ENCODE assay signal across 9 mouse cellular contexts in the genomic region with DNA sequence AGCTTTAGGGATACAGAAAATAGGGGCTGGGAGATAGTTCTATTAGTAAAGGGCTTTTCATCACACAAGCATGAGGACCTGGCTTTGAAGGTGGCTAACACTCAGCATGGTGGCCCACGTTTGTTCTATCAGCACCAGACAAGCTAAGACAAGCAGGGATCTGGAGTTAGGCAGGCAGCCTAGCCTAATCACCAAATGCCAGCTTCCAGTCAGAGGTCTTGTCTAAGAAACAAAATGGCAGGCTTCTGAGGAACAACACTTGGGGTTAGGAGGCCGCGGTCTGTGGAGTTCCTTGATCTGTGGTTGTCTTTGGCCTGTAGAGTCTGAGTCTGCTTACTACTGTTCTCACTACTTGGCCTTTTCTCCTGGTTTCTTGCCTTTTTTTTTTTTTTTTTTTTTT. TPM values are rescaled to one million over a fixed set of nuclear protein-coding genes. Genes with fewer than 3 reads are reported as not detected.
DNase-seq lines count a peak whose midpoint lies in the region; ATAC-seq and TF ChIP-seq lines count a peak whose summit lies in the region.
"Had no signal": no experiment of that assay in that cellular context is flagged by ENCODE, and none has a peak within 500 bp of the region (broad histone marks: within the 10 kb centered on the region; RNA-seq: fewer than 3 reads in every experiment).

No protein-coding gene starts in this region.

- peak; percentile 17 for DNase-seq in embryo, embryonic 10.5 days (ENCODE audit: low spot score)
- no peak for DNase-seq in embryo, embryonic 9.5 days (ENCODE audit: extremely low spot score)
- no peak for DNase-seq in ES-E14 (ENCODE audit: low read depth, low spot score)
- no peak for DNase-seq in ovary, adult 18-20 months (ENCODE audit: low spot score)
- DNase-seq in spleen, postnatal 36 days (ENCODE audit: low spot score in 2 of 2) = no peak

- H3K27ac ChIP-seq in ES-E14 (ENCODE audit: insufficient read depth, low read depth, low read length, poor library complexity, severe bottlenecking) = no peak overlapping the region
- H3K27ac ChIP-seq in heart, embryonic 15.5 days = peak overlapping the region; percentile 98
- H3K27ac ChIP-seq in limb, embryonic 15.5 days = peak overlapping the region; percentile 85; the same call in 1 of the 2 replicates
- H3K27ac ChIP-seq: macrophage had no signal

- H3K27me3 ChIP-seq in heart, embryonic 15.5 days = no peaks in the 10 kb centered on the region
- no peaks in the 10 kb centered on the region for H3K27me3 ChIP-seq in limb, embryonic 15.5 days

- H3K4me1 ChIP-seq in ES-E14 (ENCODE audit: control insufficient read depth in 2 of 2, insufficient read depth in 2 of 2, low read length in 2 of 2, poor library complexity in 1 of 2) = peaks cover 2% of the 10 kb centered on the region in 2 experiments; a peak in 1 of 4 replicates
- peaks cover 28% of the 10 kb centered on the region for H3K4me1 ChIP-seq in heart, embryonic 15.5 days (replicated peaks)
- H3K4me1 ChIP-seq in limb, embryonic 15.5 days = peaks cover 18% of the 10 kb centered on the region

- H3K4me3 ChIP-seq in ES-E14 (ENCODE audit: insufficient read depth in 1 of 2, low read depth in 1 of 2, low read length in 2 of 2, poor library complexity in 1 of 2, severe bottlenecking in 1 of 2) = no peak overlapping the region
- no peak overlapping the region for H3K4me3 ChIP-seq in heart, embryonic 15.5 days
- H3K4me3 ChIP-seq in limb, embryonic 15.5 days = no peak overlapping the region

- H3K36me3 ChIP-seq in ES-E14 (ENCODE audit: control insufficient read depth, insufficient read depth, low read length, poor library complexity, severe bottlenecking) = no peaks in the 10 kb centered on the region
- no peaks in the 10 kb centered on the region for H3K36me3 ChIP-seq in heart, embryonic 15.5 days
- H3K36me3 ChIP-seq in limb, embryonic 15.5 days = no peaks in the 10 kb centered on the region

- no peaks in the 10 kb centered on the region for H3K9me3 ChIP-seq in ES-E14 (ENCODE audit: control insufficient read depth, insufficient read depth, low read depth, low read length)
- H3K9me3 ChIP-seq in heart, embryonic 15.5 days (replicated peaks) = no peaks in the 10 kb centered on the region
- H3K9me3 ChIP-seq in limb, embryonic 15.5 days = no peaks in the 10 kb centered on the region

- H3K9ac ChIP-seq in ES-E14 (ENCODE audit: insufficient read depth, low read depth, low read length, poor library complexity, severe bottlenecking) = no peak overlapping the region
- H3K9ac ChIP-seq in heart, embryonic 15.5 days = no peak overlapping the region
- no peak overlapping the region for H3K9ac ChIP-seq in limb, embryonic 15.5 days

- in situ Hi-C loops in ES-E14 (cut with MboI; ENCODE audit: low sequenced_read_pairs in 2 of 2, unreplicated experiment in 2 of 2) = no loop called here

- WGBS in heart, embryonic 15.5 days = 78% methylated on average over 3 of the region's 3 CpGs
- WGBS in limb, embryonic 15.5 days = 86% methylated on average over 3 of the region's 3 CpGs

- no peak for ATAC-seq in heart, embryonic 15.5 days (replicated peaks; ENCODE audit: insufficient number of reproducible peaks, insufficient read depth, low FRiP score, low read depth)
- no peak for ATAC-seq in limb, embryonic 15.5 days (ENCODE audit: insufficient number of reproducible peaks, low FRiP score, low TSS enrichment, low read depth)
- no peak for ATAC-seq in CD4-positive, CD25-positive, alpha-beta regulatory T cell, adult 4 months

- peak overlapping the region; percentile 58 for H3K4me2 ChIP-seq in heart, embryonic 15.5 days
- H3K4me2 ChIP-seq in limb, embryonic 15.5 days = no peak overlapping the region

TF ChIP-seq in ES-E14, 5 proteins besides CTCF, POLR2A, EP300 and RAD21:
- TF ChIP-seq ZC3H11A (IDR thresholded peaks at IDR 0.05; ENCODE audit: borderline replicate concordance, low read depth, low read length) (no peak), HCFC1 (IDR thresholded peaks at IDR 0.05; ENCODE audit: borderline replicate concordance, insufficient read depth, low read length) (no peak), CHD2 (IDR thresholded peaks at IDR 0.05; ENCODE audit: low read depth, low read length) (no peak), ZNF384 (IDR thresholded peaks at IDR 0.05; ENCODE audit: low read depth, low read length) (0 out of 2 replicates have a peak, but pooled peaks have one; percentile 5), MAFK (IDR thresholded peaks at IDR 0.05; ENCODE audit: insufficient read depth, low read depth, low read length) (no peak)

RNA-seq across cellular contexts. Expression of a gene that starts 0.6 kb away (rescaled TPM):
- 4.7 and 6.0 TPM in 2 replicates for total RNA-seq in ES-E14 (2012; rRNA removed)
- polyA plus RNA-seq in heart, embryonic 15.5 days (2015; fragmentation: Nextera tagmentation; extraction: Ambion mirVana) = 9.2 and 9.5 TPM in 2 replicates
- 8.1 and 9.4 TPM in 2 replicates for polyA plus RNA-seq in limb, embryonic 15.5 days (2015; fragmentation: Nextera tagmentation; extraction: Ambion mirVana)
- polyA plus RNA-seq in CD4-positive, CD25-positive, alpha-beta regulatory T cell, adult 4 months (2017; shearing (Covaris generic)) = 1 to 10 TPM; 1.4 to 1.7 TPM
